Mouse (Mus musculus) myocyte (in vitro differentiated cells): ENCODE data around the gene Gpr152. TPM values are rescaled to one million over a fixed set of nuclear protein-coding genes. Genes with fewer than 3 reads are reported as not detected.

Experiments
- H3K27me3 ChIP-seq: one replicate; pipeline ENCODE4 v1.6.1; 2011; ENCODE audit not compliant: control insufficient read depth, insufficient read depth, insufficient read length
- H3K36me3 ChIP-seq: one replicate; pipeline ENCODE4 v1.6.1; 2011; ENCODE audit not compliant: control insufficient read depth, insufficient read depth
- H3K4me2 ChIP-seq: one replicate; pipeline ENCODE4 v1.6.1; 2011; ENCODE audit warnings: low read depth, control low read depth
- H3K4me3 ChIP-seq: one replicate; pipeline ENCODE4 v1.5.1; 2011; ENCODE audit warnings: mild to moderate bottlenecking, control low read depth, moderate library complexity
- H3K79me2 ChIP-seq: one replicate; pipeline ENCODE4 v1.6.1; 2011; ENCODE audit not compliant: control insufficient read depth, insufficient read depth
- H3ac ChIP-seq: one replicate; pipeline ENCODE4 v1.6.1; 2011; ENCODE audit not compliant: control insufficient read depth, insufficient read length
- CEBPB ChIP-seq: IDR thresholded peaks from 2 replicates; pipeline ENCODE4 v1.6.1; 2011; ENCODE audit warnings: mild to moderate bottlenecking, moderate library complexity; ENCODE audit not compliant: poor library complexity, insufficient read depth, severe bottlenecking
- E2F4 ChIP-seq: IDR thresholded peaks from one replicate; pipeline ENCODE4 v1.6.1; 2011; ENCODE audit warnings: mild to moderate bottlenecking, control low read depth, moderate library complexity; ENCODE audit not compliant: insufficient read depth
- MAX ChIP-seq: IDR thresholded peaks from one replicate; pipeline ENCODE4 v1.6.1; 2011; ENCODE audit warnings: low read depth, mild to moderate bottlenecking, control low read depth
- MYOD1 ChIP-seq, 3 experiments: IDR thresholded peaks; one replicate each; pipeline ENCODE4 v1.6.1; 2011; ENCODE audit warnings: control low read depth in 2 of 3, low read depth in 2 of 3, mild to moderate bottlenecking in 2 of 3, moderate library complexity in 1 of 3; ENCODE audit not compliant: insufficient read length in 2 of 3, control insufficient read depth in 1 of 3
- MYOG ChIP-seq, 3 experiments: IDR thresholded peaks; one replicate each; pipeline ENCODE4 v1.6.1; 2011; ENCODE audit warnings: control low read depth in 2 of 3, low read depth in 2 of 3, mild to moderate bottlenecking in 2 of 3; ENCODE audit not compliant: insufficient read length in 2 of 3, control insufficient read depth in 1 of 3, insufficient read depth in 1 of 3
- POLR2A ChIP-seq: IDR thresholded peaks from one replicate; pipeline ENCODE4 v1.6.1; 2011; ENCODE audit warnings: low read depth, mild to moderate bottlenecking, control low read depth, moderate library complexity; ENCODE audit not compliant: insufficient read length
- POLR2AphosphoS2 ChIP-seq: IDR thresholded peaks from one replicate; pipeline ENCODE4 v1.6.1; 2011; ENCODE audit warnings: low read depth, control low read depth; ENCODE audit not compliant: insufficient read length
- REST ChIP-seq: IDR thresholded peaks from one replicate; pipeline ENCODE4 v1.6.1; 2011; ENCODE audit warnings: mild to moderate bottlenecking, control low read depth, moderate library complexity; ENCODE audit not compliant: insufficient read depth, insufficient read length
- SRF ChIP-seq: IDR thresholded peaks from one replicate; pipeline ENCODE4 v1.6.1; 2011; ENCODE audit warnings: low read depth; ENCODE audit not compliant: control insufficient read depth, insufficient read length
- TCF12 ChIP-seq: IDR thresholded peaks from one replicate; pipeline ENCODE4 v1.6.1; 2011; ENCODE audit warnings: mild to moderate bottlenecking, control low read depth; ENCODE audit not compliant: poor library complexity, insufficient read depth, severe bottlenecking
- TCF3 ChIP-seq: IDR thresholded peaks from one replicate; pipeline ENCODE4 v1.6.1; 2011; ENCODE audit warnings: low read depth, control low read depth; ENCODE audit not compliant: insufficient read length
- USF1 ChIP-seq: IDR thresholded peaks from one replicate; pipeline ENCODE4 v1.6.1; 2011; ENCODE audit warnings: low read depth, mild to moderate bottlenecking, control low read depth, moderate library complexity
- polyA plus RNA-seq: library from polyadenylated mRNA; unstranded; fragments of >200 nt; fragmentation: generic; extraction: Trizol; gene quantifications from one replicate; pipeline ENCODE4 v1.2.1, GENCODE M21; 2012; ENCODE audit warnings: missing spikeins

Gpr152 gene
- polyA plus RNA-seq, 1 experiment = not detected

GRCm38 (mm10) chr19:4126759-4127495, 12.7 kb upstream of the Gpr152 start:
- Histone ChIP-seq H3K36me3 (peaks cover 8% of the 10 kb centered on the region), H3K27me3 (no peaks in the 10 kb centered on the region), H3K4me2 (peak overlapping the region; percentile 90), H3K4me3 (peak overlapping the region; percentile 59), H3ac (peak overlapping the region; percentile 39), H3K79me2 (peaks cover 17% of the 10 kb centered on the region)
- TF ChIP-seq CEBPB = no peak
- TF ChIP-seq MYOD1 (IDR thresholded peaks at IDR 0.05; ENCODE audit: control insufficient read depth in 1 of 3, insufficient read length in 2 of 3, low read depth in 2 of 3) = peak in 2 of 3 experiments; percentile 52 to 56

- Histone ChIP-seq H3K79me2 (peaks cover 17% of the 10 kb centered on the region), H3K27me3 (no peaks in the 10 kb centered on the region), H3K4me2 (peak overlapping the region; percentile 48), H3K36me3 (peaks cover 18% of the 10 kb centered on the region), H3ac (no peak overlapping the region), H3K4me3 (no peak overlapping the region)
- TF ChIP-seq USF1 (no peak), E2F4 (no peak), POLR2A (no peak), POLR2AphosphoS2 (no peak)
Observed at GRCm38 (mm10) chr19:4129462-4129861, 10.1 kb upstream of the Gpr152 start.

GRCm38 (mm10) chr19:4130106-4130505, 9.5 kb upstream of the Gpr152 start:
- no peaks in the 10 kb centered on the region for H3K27me3 ChIP-seq
- H3K4me2 ChIP-seq = peak overlapping the region; percentile 48
- H3K36me3 ChIP-seq = peaks cover 18% of the 10 kb centered on the region
- H3K4me3 ChIP-seq = no peak overlapping the region
- H3ac ChIP-seq = no peak overlapping the region
- H3K79me2 ChIP-seq = peaks cover 17% of the 10 kb centered on the region
- TF ChIP-seq TCF12 = no peak
- no peak for TF ChIP-seq E2F4
- no peak for TF ChIP-seq TCF3
- no peak for TF ChIP-seq MAX
- TF ChIP-seq REST = no peak
- TF ChIP-seq CEBPB = no peak
- no peak for TF ChIP-seq POLR2AphosphoS2
- no peak for TF ChIP-seq USF1
- TF ChIP-seq POLR2A = no peak
- no peak for TF ChIP-seq SRF
- TF ChIP-seq MYOG (IDR thresholded peaks at IDR 0.05; ENCODE audit: control insufficient read depth in 1 of 3, insufficient read depth in 1 of 3, insufficient read length in 2 of 3, low read depth in 2 of 3) = no peak

- Histone ChIP-seq H3ac (no peak overlapping the region), H3K4me2 (no peak overlapping the region), H3K79me2 (peaks cover 15% of the 10 kb centered on the region), H3K36me3 (peaks cover 18% of the 10 kb centered on the region), H3K4me3 (no peak overlapping the region), H3K27me3 (no peaks in the 10 kb centered on the region)
- no peak for TF ChIP-seq SRF
- no peak for TF ChIP-seq E2F4
- TF ChIP-seq MAX = no peak
- TF ChIP-seq TCF3 = no peak
Observed at GRCm38 (mm10) chr19:4131075-4131474, 8.5 kb upstream of the Gpr152 start.

GRCm38 (mm10) chr19:4131768-4132167, 7.8 kb upstream of the Gpr152 start:
- H3ac ChIP-seq = no peak overlapping the region
- H3K4me2 ChIP-seq = no peak overlapping the region
- TF ChIP-seq POLR2A = no peak
- TF ChIP-seq CEBPB = no peak
- TF ChIP-seq POLR2AphosphoS2 = no peak
- TF ChIP-seq USF1 = no peak
- no peak for TF ChIP-seq TCF12
- TF ChIP-seq MYOD1 (IDR thresholded peaks at IDR 0.05; ENCODE audit: control insufficient read depth in 1 of 3, insufficient read length in 2 of 3, low read depth in 2 of 3) = no peak
- no peak for TF ChIP-seq SRF
- TF ChIP-seq MYOG (IDR thresholded peaks at IDR 0.05; ENCODE audit: control insufficient read depth in 1 of 3, insufficient read depth in 1 of 3, insufficient read length in 2 of 3, low read depth in 2 of 3) = no peak
- peaks cover 18% of the 10 kb centered on the region for H3K36me3 ChIP-seq
- peaks cover 10% of the 10 kb centered on the region for H3K79me2 ChIP-seq
- no peak overlapping the region for H3K4me3 ChIP-seq
- H3K27me3 ChIP-seq = no peaks in the 10 kb centered on the region
